Comparison of ENCODE assay signal across 21 mouse cellular contexts in genomic region chr9:97660989-97661388, GRCm38 (mm10).
DNase-seq lines count a peak whose midpoint lies in the region; ATAC-seq lines count a peak whose summit lies in the region.
"Had no signal": no experiment of that assay in that cellular context is flagged by ENCODE, and none has a peak within 500 bp of the region (broad histone marks: within the 10 kb centered on the region; RNA-seq: fewer than 3 reads in every experiment).

No protein-coding gene starts in this region.

- no peaks in the 10 kb centered on the region for H3K36me3 ChIP-seq in neural tube, embryonic 13.5 days
- no peaks in the 10 kb centered on the region for H3K36me3 ChIP-seq in neural tube, embryonic 14.5 days (ENCODE audit: control insufficient read depth, insufficient read depth, low read length)
- no peaks in the 10 kb centered on the region for H3K36me3 ChIP-seq in neural tube, embryonic 15.5 days
- no peaks in the 10 kb centered on the region for H3K36me3 ChIP-seq in hindbrain, embryonic 13.5 days
- H3K36me3 ChIP-seq in midbrain, embryonic 11.5 days (ENCODE audit: control insufficient read depth, insufficient read depth, low read length) = no peaks in the 10 kb centered on the region
- H3K36me3 ChIP-seq: G1E had no signal

- no peaks in the 10 kb centered on the region for H3K9me3 ChIP-seq in neural tube, embryonic 13.5 days
- no peaks in the 10 kb centered on the region for H3K9me3 ChIP-seq in neural tube, embryonic 14.5 days (ENCODE audit: control insufficient read depth, low read length)
- H3K9me3 ChIP-seq in neural tube, embryonic 15.5 days (replicated peaks) = no peaks in the 10 kb centered on the region
- no peaks in the 10 kb centered on the region for H3K9me3 ChIP-seq in hindbrain, embryonic 13.5 days
- H3K9me3 ChIP-seq in midbrain, embryonic 11.5 days (ENCODE audit: control insufficient read depth, low read length) = no peaks in the 10 kb centered on the region

- no peaks in the 10 kb centered on the region for H3K27me3 ChIP-seq in neural tube, embryonic 13.5 days
- H3K27me3 ChIP-seq in neural tube, embryonic 14.5 days (ENCODE audit: control insufficient read depth, insufficient read depth, low read length) = no peaks in the 10 kb centered on the region
- no peaks in the 10 kb centered on the region for H3K27me3 ChIP-seq in neural tube, embryonic 15.5 days (replicated peaks)
- no peaks in the 10 kb centered on the region for H3K27me3 ChIP-seq in hindbrain, embryonic 13.5 days
- H3K27me3 ChIP-seq in midbrain, embryonic 11.5 days (ENCODE audit: control insufficient read depth, insufficient read depth, low read length) = no peaks in the 10 kb centered on the region
- H3K27me3 ChIP-seq: CH12.LX, Patski had no signal

- H3K4me2 ChIP-seq in neural tube, embryonic 13.5 days = no peak overlapping the region
- H3K4me2 ChIP-seq in neural tube, embryonic 14.5 days (ENCODE audit: low read depth, low read length) = no peak overlapping the region
- no peak overlapping the region for H3K4me2 ChIP-seq in neural tube, embryonic 15.5 days
- no peak overlapping the region for H3K4me2 ChIP-seq in hindbrain, embryonic 13.5 days
- no peak overlapping the region for H3K4me2 ChIP-seq in midbrain, embryonic 11.5 days

- no peak overlapping the region for H3K9ac ChIP-seq in neural tube, embryonic 13.5 days
- no peak overlapping the region for H3K9ac ChIP-seq in neural tube, embryonic 14.5 days (replicated peaks; ENCODE audit: low read depth, low read length)
- no peak overlapping the region for H3K9ac ChIP-seq in neural tube, embryonic 15.5 days (replicated peaks)
- H3K9ac ChIP-seq in hindbrain, embryonic 13.5 days = no peak overlapping the region
- no peak overlapping the region for H3K9ac ChIP-seq in midbrain, embryonic 11.5 days (ENCODE audit: low read length)

- no peak overlapping the region for H3K4me3 ChIP-seq in neural tube, embryonic 13.5 days
- H3K4me3 ChIP-seq in neural tube, embryonic 14.5 days (ENCODE audit: low read depth, low read length) = no peak overlapping the region
- no peak overlapping the region for H3K4me3 ChIP-seq in neural tube, embryonic 15.5 days (replicated peaks)
- H3K4me3 ChIP-seq in hindbrain, embryonic 13.5 days = no peak overlapping the region
- no peak overlapping the region for H3K4me3 ChIP-seq in midbrain, embryonic 11.5 days (ENCODE audit: low read depth, low read length)

- peaks cover 25% of the 10 kb centered on the region for H3K4me1 ChIP-seq in neural tube, embryonic 13.5 days (replicated peaks)
- no peaks in the 10 kb centered on the region for H3K4me1 ChIP-seq in neural tube, embryonic 14.5 days (ENCODE audit: control insufficient read depth, insufficient read depth, low read length)
- peaks cover 9% of the 10 kb centered on the region; the same call in 1 of the 2 replicates for H3K4me1 ChIP-seq in neural tube, embryonic 15.5 days
- H3K4me1 ChIP-seq in hindbrain, embryonic 13.5 days (replicated peaks) = no peaks in the 10 kb centered on the region
- H3K4me1 ChIP-seq in midbrain, embryonic 11.5 days (ENCODE audit: control insufficient read depth, insufficient read depth, low read length) = no peaks in the 10 kb centered on the region

- no peak for DNase-seq in neural tube, embryonic 10.5 days (ENCODE audit: extremely low spot score, low spot score)
- no peak for DNase-seq in midbrain, embryonic 11.5 days (ENCODE audit: low spot score, missing footprints)
- DNase-seq: adrenal gland, adult 2 months; adrenal gland, adult 8-10 months; adrenal gland, postnatal 10 days; adrenal gland, postnatal 14 days; adrenal gland, postnatal 25 days; adrenal gland, postnatal 36 days; B cell, adult 2 months; cerebellum, adult 11 months; cerebellum, adult 11-12 months; cerebellum, adult 18-20 months had no signal

- peak overlapping the region; percentile 49; the same call in 1 of the 2 replicates for H3K27ac ChIP-seq in neural tube, embryonic 13.5 days (replicated peaks)
- H3K27ac ChIP-seq in neural tube, embryonic 14.5 days (ENCODE audit: low read depth, low read length) = no peak overlapping the region
- H3K27ac ChIP-seq in neural tube, embryonic 15.5 days (replicated peaks) = peak overlapping the region; percentile 25; the same call in 1 of the 2 replicates
- no peak overlapping the region for H3K27ac ChIP-seq in hindbrain, embryonic 13.5 days
- no peak overlapping the region for H3K27ac ChIP-seq in midbrain, embryonic 11.5 days (ENCODE audit: low read depth, low read length)

- WGBS in neural tube, embryonic 13.5 days = 73% methylated on average over 4 of the region's 4 CpGs
- WGBS in neural tube, embryonic 14.5 days = 72% methylated on average over 4 of the region's 4 CpGs
- WGBS in neural tube, embryonic 15.5 days = 69% methylated on average over 4 of the region's 4 CpGs
- WGBS in hindbrain, embryonic 13.5 days = 81% methylated on average over 4 of the region's 4 CpGs
- 88% methylated on average over 4 of the region's 4 CpGs for WGBS in midbrain, embryonic 11.5 days

- ATAC-seq in neural tube, embryonic 13.5 days (ENCODE audit: low read depth) = peak; percentile 65; the same call in 1 of the 2 replicates
- ATAC-seq in neural tube, embryonic 14.5 days (ENCODE audit: low read depth) = peak; percentile 54; the same call in 1 of the 2 replicates
- peak; percentile 63 for ATAC-seq in neural tube, embryonic 15.5 days (ENCODE audit: low FRiP score)
- no peak for ATAC-seq in hindbrain, embryonic 13.5 days (ENCODE audit: low FRiP score)
- ATAC-seq in midbrain, embryonic 11.5 days (ENCODE audit: low FRiP score) = no peak
- ATAC-seq: activated CD4-positive, CD25-positive, alpha-beta regulatory T cell, adult 4 months; CD4-positive, CD25-positive, alpha-beta regulatory T cell, adult 4 months; Patski had no signal

Comparison
In these comparisons a context has a peak if more than half of its experiments do, and no peak if none do; other contexts are left out.
1. H3K27ac ChIP-seq: peak in neural tube, embryonic 13.5 days (single experiment) and neural tube, embryonic 15.5 days (single experiment); none in neural tube, embryonic 14.5 days (single experiment), hindbrain, embryonic 13.5 days (single experiment) and midbrain, embryonic 11.5 days (single experiment).
2. ATAC-seq: peak in neural tube, embryonic 13.5 days (single experiment), neural tube, embryonic 14.5 days (single experiment) and neural tube, embryonic 15.5 days (single experiment); none in hindbrain, embryonic 13.5 days (single experiment) and midbrain, embryonic 11.5 days (single experiment).